Mouse (Mus musculus): Measurements from ENCODE around the gene Arhgap17.

The Arhgap17 gene

DNA sequence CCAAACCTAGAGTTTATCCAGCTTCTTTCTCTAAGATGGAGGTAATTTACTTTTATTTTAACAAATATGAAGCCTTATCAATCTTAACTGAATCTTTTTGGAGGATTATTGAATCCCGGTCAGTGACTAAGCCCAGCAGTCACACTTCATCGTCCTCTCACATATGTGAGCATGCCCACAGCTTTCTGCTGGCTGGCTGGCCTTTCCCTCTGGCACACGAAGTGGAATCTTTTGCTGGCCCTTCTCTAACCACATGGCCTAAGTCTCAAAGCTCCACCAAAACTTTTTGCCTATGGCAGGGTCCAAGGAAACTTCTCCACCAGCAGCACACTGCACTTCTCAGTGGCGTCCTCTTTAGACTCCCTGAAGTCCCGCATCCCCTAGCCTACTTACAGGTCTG lies 27.8 kb downstream of the Arhgap17 start:
- no peak for DNase-seq (ENCODE audit: low spot score in 2 of 2)

- no peak for DNase-seq (ENCODE audit: low spot score in 2 of 2)
These were observed 31.4 kb downstream of the Arhgap17 start for GRCm38 (mm10) chr7:123338351-123338750.

DNA sequence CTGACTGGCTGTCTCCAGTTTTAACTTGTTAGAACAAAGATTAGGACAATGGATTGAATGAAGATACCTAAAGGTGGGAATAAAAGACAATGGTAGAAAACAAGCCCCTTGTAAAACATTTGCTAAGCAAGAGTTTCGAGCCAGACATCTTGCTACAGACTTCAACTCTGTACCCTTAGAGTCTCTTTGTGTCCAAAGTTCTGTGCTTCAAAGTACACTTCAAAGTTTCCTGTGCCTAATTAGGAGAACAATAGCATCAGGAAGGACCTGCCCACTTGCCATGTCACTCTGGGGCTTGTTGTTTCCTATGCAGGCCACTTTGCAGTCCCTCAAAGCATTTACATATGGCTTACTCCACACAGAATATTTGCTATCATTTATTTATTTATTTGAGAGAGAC lies 33.4 kb downstream of the Arhgap17 start:
- DNase-seq (ENCODE audit: low spot score in 2 of 2), result no peak

DNA sequence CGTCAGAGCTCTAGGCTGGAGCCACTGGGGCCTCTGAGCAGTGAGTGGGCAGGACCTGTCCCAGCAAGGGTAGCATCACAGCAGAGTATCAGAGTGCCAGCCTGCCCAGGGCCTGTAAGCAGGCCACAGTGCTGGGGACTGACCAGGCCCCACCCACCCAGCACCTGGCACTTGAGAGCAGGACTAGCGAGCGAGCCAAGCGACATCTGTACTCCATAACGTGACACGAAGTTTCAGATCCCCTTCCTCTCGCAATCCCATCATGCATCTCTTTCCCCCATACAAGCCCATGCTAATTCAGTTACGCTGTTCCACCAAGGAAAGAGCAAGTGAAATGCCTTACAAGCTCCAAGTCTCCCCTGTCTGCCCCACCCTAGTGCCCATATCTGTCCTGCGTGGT lies 39.2 kb downstream of the Arhgap17 start:
- peak in 1 of 2 experiments; percentile 63 for DNase-seq (ENCODE audit: low spot score in 2 of 2)

GRCm38 (mm10) chr7:123327909-123328308 lies 41.8 kb downstream of the Arhgap17 start:
- no peak for DNase-seq (ENCODE audit: low spot score in 2 of 2)

- DNase-seq (ENCODE audit: low spot score in 2 of 2), result no peak
These were observed 42.8 kb downstream of the Arhgap17 start for GRCm38 (mm10) chr7:123326901-123327300.

- no peak for DNase-seq (ENCODE audit: low spot score in 2 of 2)
These were observed 43.7 kb downstream of the Arhgap17 start for GRCm38 (mm10) chr7:123326062-123326461.

GRCm38 (mm10) chr7:123324105-123324504 lies 45.6 kb downstream of the Arhgap17 start:
- DNase-seq (ENCODE audit: low spot score in 2 of 2), result no peak

DNA sequence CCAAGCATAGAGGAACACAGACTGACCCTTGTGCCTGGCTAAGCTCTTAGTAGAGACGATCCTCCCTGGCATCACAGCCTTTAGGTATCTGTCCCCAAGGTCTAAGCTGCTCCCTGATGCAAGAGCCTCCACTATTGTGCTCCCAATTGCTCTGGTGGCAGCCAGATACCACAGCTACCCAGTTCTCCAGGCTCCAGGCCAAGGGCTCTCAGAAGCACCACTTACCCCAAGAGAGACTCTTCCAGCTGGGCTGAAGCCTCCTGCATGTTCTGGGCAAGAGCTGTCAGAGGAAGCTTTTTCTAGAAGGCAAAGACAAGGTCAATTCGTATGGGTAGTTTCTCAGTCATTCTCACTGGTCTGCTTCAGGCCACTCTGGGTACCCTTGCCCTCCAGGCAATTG lies 46.3 kb downstream of the Arhgap17 start:
- DNase-seq (ENCODE audit: low spot score in 2 of 2), result no peak

- DNase-seq (ENCODE audit: low spot score in 2 of 2), result peak in 1 of 2 experiments; percentile 26
These were observed 47.1 kb downstream of the Arhgap17 start for GRCm38 (mm10) chr7:123322452-123323121.

GRCm38 (mm10) chr7:123312738-123313137 lies 57.0 kb downstream of the Arhgap17 start:
- DNase-seq (ENCODE audit: low spot score in 2 of 2), result no peak

- no peak for DNase-seq (ENCODE audit: low spot score in 2 of 2)
These were observed 57.9 kb downstream of the Arhgap17 start for GRCm38 (mm10) chr7:123311836-123312235.

- no peak for DNase-seq (ENCODE audit: low spot score in 2 of 2)
These were observed 61.7 kb downstream of the Arhgap17 start for GRCm38 (mm10) chr7:123307887-123308558.

- no peak for DNase-seq (ENCODE audit: low spot score in 2 of 2)
These were observed 62.5 kb downstream of the Arhgap17 start for GRCm38 (mm10) chr7:123307236-123307635.

DNA sequence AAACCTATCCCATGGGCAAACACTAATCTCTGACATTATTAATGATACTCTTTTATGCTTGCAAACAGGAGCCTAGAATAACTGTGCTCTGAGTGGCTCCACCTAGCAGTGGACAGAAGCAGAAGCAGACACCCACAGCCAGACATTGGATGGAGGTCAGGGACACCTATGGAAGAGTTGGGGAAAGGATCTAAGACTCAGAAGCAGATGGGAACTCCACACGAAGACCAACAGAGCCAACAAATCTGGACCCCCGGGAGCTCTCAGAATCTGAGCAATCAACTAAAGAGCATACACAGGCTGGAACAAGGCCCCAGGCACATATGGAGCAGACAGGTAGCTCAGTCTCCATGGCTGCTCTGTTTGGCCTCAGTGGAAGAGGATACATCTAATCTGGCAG lies 64.3 kb downstream of the Arhgap17 start:
- DNase-seq (ENCODE audit: low spot score in 2 of 2), result no peak

DNA sequence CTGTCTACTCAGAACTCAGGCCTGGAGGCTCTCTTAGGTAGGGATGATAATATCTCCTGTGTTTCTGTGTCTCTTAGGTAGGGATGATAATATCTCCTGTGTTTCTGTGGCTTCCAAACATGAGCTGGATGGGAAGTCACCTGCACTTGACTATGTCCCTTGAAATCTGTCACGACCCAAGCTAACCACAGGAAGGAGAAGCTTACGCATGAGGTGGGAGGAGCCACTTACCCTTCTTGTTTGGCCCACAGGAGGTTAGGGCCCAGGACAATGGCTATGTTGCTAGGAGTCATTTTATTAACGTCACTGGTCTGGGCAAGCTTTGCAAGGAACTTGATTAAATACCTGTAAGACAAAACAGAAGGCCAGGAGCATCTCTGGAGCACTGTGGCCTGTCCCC lies 69.5 kb downstream of the Arhgap17 start:
- no peak for DNase-seq (ENCODE audit: low spot score in 2 of 2)

DNA sequence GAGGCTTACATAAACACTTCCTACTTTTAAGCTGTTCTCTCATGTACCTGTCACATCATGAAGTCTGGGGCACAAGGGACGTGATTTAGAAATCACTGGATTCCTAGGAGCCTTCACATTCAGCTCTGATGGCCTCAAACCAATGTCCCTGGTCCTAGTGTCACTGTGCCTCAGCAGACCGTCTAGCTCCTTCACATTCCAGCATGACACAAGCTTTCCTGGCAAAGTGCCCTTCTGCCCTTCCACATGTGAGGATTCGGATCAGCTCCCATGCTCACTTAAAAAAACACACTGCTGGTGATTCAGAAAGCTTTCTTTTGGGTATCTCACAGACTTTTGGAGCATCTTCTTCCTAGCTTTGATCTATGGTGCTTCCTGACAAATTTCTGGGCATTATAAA lies 71.5 kb downstream of the Arhgap17 start:
- DNase-seq (ENCODE audit: low spot score in 2 of 2), result no peak

- no peak for DNase-seq (ENCODE audit: low spot score in 2 of 2)
These were observed 73.6 kb downstream of the Arhgap17 start for GRCm38 (mm10) chr7:123296097-123296496.

- no peak for DNase-seq (ENCODE audit: low spot score in 2 of 2)
These were observed 74.3 kb downstream of the Arhgap17 start for GRCm38 (mm10) chr7:123295423-123295822.

- DNase-seq (ENCODE audit: low spot score in 2 of 2), result no peak
These were observed 75.8 kb downstream of the Arhgap17 start for GRCm38 (mm10) chr7:123293898-123294297.

GRCm38 (mm10) chr7:123291942-123292341 lies 77.8 kb downstream of the Arhgap17 start:
- DNase-seq (ENCODE audit: low spot score in 2 of 2), result no peak

- no peak for DNase-seq (ENCODE audit: low spot score in 2 of 2)
These were observed 80.5 kb downstream of the Arhgap17 start for GRCm38 (mm10) chr7:123289176-123289575.

DNA sequence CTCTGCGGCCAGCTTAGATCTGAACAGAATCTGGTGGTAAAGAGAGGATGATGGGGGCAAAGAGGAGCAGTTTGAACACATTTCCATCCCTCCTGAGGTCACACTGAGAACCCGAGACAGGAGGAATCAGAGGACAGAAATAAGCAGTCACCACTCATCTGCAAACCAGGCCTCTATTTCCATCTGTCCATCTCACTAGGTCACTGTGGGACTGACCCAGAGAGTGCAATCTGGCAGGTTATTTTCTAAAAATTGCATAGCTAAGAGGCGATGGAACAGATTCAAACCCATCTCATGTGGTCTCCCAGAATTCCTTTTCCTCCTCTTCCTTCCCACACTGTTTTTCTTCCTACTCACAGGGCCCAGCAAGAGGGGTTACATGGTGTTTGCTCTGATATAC lies 81.8 kb downstream of the Arhgap17 start:
- no peak for DNase-seq (ENCODE audit: low spot score in 2 of 2)

- DNase-seq (ENCODE audit: low spot score in 2 of 2), result no peak
These were observed 83.8 kb downstream of the Arhgap17 start for GRCm38 (mm10) chr7:123285896-123286295.
